Mouse (Mus musculus) lung, postnatal 0 days (tissue): ENCODE measurements around the gene Chrna9. TPM values are rescaled to one million over a fixed set of nuclear protein-coding genes. Genes with fewer than 3 reads are reported as not detected.

Experiments used
- ATAC-seq: fragments of 200-750 bp; cut with Nextera tagmentation; 2 replicates; pipeline ENCODE4 v1.8.0; 2017; ENCODE audit warnings: moderate library complexity
- DNase-seq: peaks from one replicate; pipeline ENCODE4 v3.0.0-alpha.2; 2016; ENCODE audit warnings: low spot score
- H3K27ac ChIP-seq: fragments of 300-500 bp; sonication (generic); 2 replicates; pipeline ENCODE4 v1.5.1; 2014; ENCODE audit warnings: antibody characterized with exemption, mild to moderate bottlenecking, low read length, mixed read lengths
- H3K27me3 ChIP-seq: fragments of 300-500 bp; sonication (generic); replicated peaks from 2 replicates; pipeline ENCODE4 v1.6.1; 2014; ENCODE audit warnings: low read length, mixed read lengths; ENCODE audit not compliant: insufficient read depth
- H3K36me3 ChIP-seq: fragments of 300-500 bp; sonication (generic); 2 replicates; pipeline ENCODE4 v1.6.1; 2014; ENCODE audit warnings: low read length, mixed read lengths; ENCODE audit not compliant: insufficient read depth
- H3K4me1 ChIP-seq: fragments of 300-500 bp; sonication (generic); 2 replicates; pipeline ENCODE4 v1.6.1; 2014; ENCODE audit warnings: antibody characterized with exemption, low read depth, low read length, mixed read lengths; ENCODE audit not compliant: insufficient read depth
- H3K4me2 ChIP-seq: fragments of 300-500 bp; sonication (generic); replicated peaks from 2 replicates; pipeline ENCODE4 v1.6.1; 2014; ENCODE audit warnings: low read depth, mild to moderate bottlenecking, low read length, moderate library complexity, mixed read lengths
- H3K4me3 ChIP-seq: fragments of 300-500 bp; sonication (generic); 2 replicates; pipeline ENCODE4 v1.5.1; 2014; ENCODE audit warnings: low read depth, low read length
- H3K9ac ChIP-seq: fragments of 300-500 bp; sonication (generic); replicated peaks from 2 replicates; pipeline ENCODE4 v1.6.1; 2014; ENCODE audit warnings: low read depth, mild to moderate bottlenecking
- H3K9me3 ChIP-seq: fragments of 300-500 bp; sonication (generic); 2 replicates; pipeline ENCODE4 v1.6.1; 2016; ENCODE audit warnings: low read length, mixed read lengths
- CTCF ChIP-seq: IDR thresholded peaks from 2 replicates; pipeline ENCODE4 v1.5.1; 2016; ENCODE audit warnings: antibody characterized with exemption, mild to moderate bottlenecking
- EP300 ChIP-seq: IDR thresholded peaks from 2 replicates; pipeline ENCODE4 v1.6.1; 2016; ENCODE audit warnings: antibody characterized with exemption, mild to moderate bottlenecking, control low read depth
- WGBS: fragments of 180-500 bp; shearing (Covaris S2); extraction: QIAGEN DNeasy Blood & Tissue Kit; methylation state at CpG from one replicate; pipeline ENCODE4 v1.1.7; 2014; 5-methylcytosine and 5-hydroxymethylcytosine counted together
- polyA plus RNA-seq: library from polyadenylated mRNA; unstranded; fragments of >200 nt; fragmentation: Nextera tagmentation; extraction: Ambion mirVana; gene quantifications from 2 replicates; pipeline ENCODE4 v1.2.1, GENCODE M21; 2015

Gene Chrna9
- polyA plus RNA-seq, 1 experiment from 2014 or later = not detected

DNA sequence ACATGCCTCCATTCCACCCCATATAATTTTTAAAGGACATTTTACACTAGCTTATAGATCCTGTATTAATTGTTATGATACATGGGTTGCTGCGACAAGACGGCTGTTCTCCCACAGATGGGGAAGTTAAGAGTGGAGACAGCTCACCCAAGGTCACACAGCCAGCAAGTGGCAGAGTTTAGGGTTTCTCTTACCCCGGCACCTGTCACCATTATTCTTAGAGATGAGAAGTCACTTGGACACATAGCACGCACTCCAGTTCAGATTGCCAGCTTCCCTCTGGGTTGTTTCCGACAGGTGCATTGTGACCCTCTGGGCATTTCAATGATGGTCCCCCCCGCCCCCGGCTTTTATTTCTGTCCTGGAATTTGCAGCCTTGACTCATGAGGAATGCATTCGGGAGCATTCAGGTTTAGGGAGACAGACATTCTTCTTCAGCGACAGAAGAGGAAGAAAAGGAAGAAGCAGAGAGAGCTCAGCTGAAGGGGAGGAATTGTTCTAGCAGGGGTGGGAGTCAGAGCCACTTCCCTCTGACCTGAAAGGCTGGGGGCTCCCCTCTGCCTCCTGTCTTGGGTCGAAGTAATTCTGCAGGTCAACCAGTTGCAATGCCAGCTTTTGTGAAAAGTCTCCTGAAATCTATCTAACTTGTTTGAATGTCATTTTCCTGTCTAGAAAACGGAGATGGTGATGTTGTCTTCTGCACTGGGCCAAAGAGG is 2.4 kb downstream of the Chrna9 start:
- no peak for DNase-seq
- no peak overlapping the region for H3K4me2 ChIP-seq
- 59% methylated on average over 11 of the region's 11 CpGs for WGBS
- TF ChIP-seq EP300 (no peak), CTCF (no peak)
- no peak overlapping the region for H3K4me3 ChIP-seq
- H3K27me3 ChIP-seq = no peaks in the 10 kb centered on the region
- H3K36me3 ChIP-seq = no peaks in the 10 kb centered on the region
- no peak for ATAC-seq
- no peaks in the 10 kb centered on the region for H3K9me3 ChIP-seq
- no peak overlapping the region for H3K27ac ChIP-seq
- H3K9ac ChIP-seq = no peak overlapping the region
- no peaks in the 10 kb centered on the region for H3K4me1 ChIP-seq

GRCm38 (mm10) chr5:65937998-65938715 is 3.4 kb downstream of the Chrna9 start:
- Histone ChIP-seq H3K9ac (no peak overlapping the region), H3K9me3 (no peaks in the 10 kb centered on the region), H3K36me3 (no peaks in the 10 kb centered on the region), H3K27ac (no peak overlapping the region), H3K27me3 (no peaks in the 10 kb centered on the region), H3K4me3 (no peak overlapping the region), H3K4me2 (no peak overlapping the region), H3K4me1 (no peaks in the 10 kb centered on the region)
- TF ChIP-seq EP300 (no peak), CTCF (peak; percentile 97)
- WGBS = 39% methylated on average over 9 of the region's 9 CpGs
- peak; percentile 91 for ATAC-seq
- DNase-seq = peak; percentile 88

DNA sequence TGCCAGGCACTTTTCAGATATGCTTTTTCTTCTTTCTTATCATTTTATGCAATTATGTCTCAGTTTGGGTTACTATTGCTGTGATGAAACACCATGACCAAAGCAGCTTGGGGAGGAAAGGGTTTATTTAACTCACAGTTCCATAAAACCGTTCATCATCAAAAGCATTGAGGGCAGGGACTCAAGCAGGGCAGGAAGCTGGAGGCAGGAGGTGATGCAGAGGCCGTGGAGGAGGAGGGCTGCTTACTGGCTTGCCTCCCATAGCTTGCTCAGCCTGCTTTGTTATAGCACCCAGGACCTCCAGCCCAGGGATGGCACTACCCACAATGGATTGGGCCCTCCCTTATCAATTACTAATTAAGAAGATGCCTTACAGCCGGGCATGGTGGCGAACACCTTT is 6.4 kb downstream of the Chrna9 start:
- Histone ChIP-seq H3K4me2 (no peak overlapping the region), H3K9me3 (no peaks in the 10 kb centered on the region), H3K4me3 (no peak overlapping the region), H3K36me3 (no peaks in the 10 kb centered on the region), H3K27me3 (no peaks in the 10 kb centered on the region), H3K4me1 (no peaks in the 10 kb centered on the region), H3K9ac (no peak overlapping the region), H3K27ac (no peak overlapping the region)
- TF ChIP-seq CTCF (no peak), EP300 (no peak)
- 52% methylated on average over 4 of the region's 4 CpGs for WGBS
- DNase-seq (no peak), ATAC-seq (no peak)

DNA sequence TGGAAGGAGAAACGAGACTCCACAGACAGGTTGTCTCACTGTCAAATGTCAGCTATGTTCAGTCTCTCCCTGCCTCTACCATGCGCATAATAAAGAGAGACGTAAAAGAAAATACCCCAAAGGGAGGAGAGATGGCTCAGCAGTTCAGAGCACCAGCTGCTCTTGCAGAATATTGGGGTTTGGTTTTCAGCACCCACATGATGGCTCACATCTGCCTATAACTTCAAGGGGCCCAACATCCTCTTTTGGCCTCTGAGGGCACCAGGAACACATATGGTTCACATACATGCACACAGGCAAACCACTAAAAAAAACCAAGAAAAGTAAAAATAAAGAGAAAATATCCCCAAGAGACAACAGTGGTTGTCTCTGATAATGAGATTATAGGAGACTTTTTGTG is 15.1 kb downstream of the Chrna9 start:
- DNase-seq (no peak), ATAC-seq (no peak)
- H3K27me3 ChIP-seq = no peaks in the 10 kb centered on the region
- WGBS = 86% methylated on average over 3 of the region's 3 CpGs
- no peaks in the 10 kb centered on the region for H3K9me3 ChIP-seq
- no peak overlapping the region for H3K4me2 ChIP-seq
- no peak overlapping the region for H3K27ac ChIP-seq
- TF ChIP-seq EP300 (no peak), CTCF (no peak)
- H3K4me1 ChIP-seq = no peaks in the 10 kb centered on the region
- no peaks in the 10 kb centered on the region for H3K36me3 ChIP-seq
- H3K4me3 ChIP-seq = no peak overlapping the region
- no peak overlapping the region for H3K9ac ChIP-seq

- Histone ChIP-seq H3K4me2 (no peak overlapping the region), H3K4me3 (no peak overlapping the region), H3K4me1 (no peaks in the 10 kb centered on the region), H3K36me3 (no peaks in the 10 kb centered on the region), H3K9me3 (no peaks in the 10 kb centered on the region), H3K27ac (no peak overlapping the region), H3K27me3 (no peaks in the 10 kb centered on the region), H3K9ac (no peak overlapping the region)
- no peak for TF ChIP-seq CTCF
- TF ChIP-seq EP300 = no peak
- ATAC-seq = no peak
- 40% methylated on average over 6 of the region's 6 CpGs for WGBS
- peak; percentile 48 for DNase-seq
Observed at GRCm38 (mm10) chr5:65950236-65950635, 15.5 kb downstream of the Chrna9 start.

- H3K9ac ChIP-seq = no peak overlapping the region
- no peaks in the 10 kb centered on the region for H3K4me1 ChIP-seq
- H3K9me3 ChIP-seq = no peaks in the 10 kb centered on the region
- no peak overlapping the region for H3K4me3 ChIP-seq
- TF ChIP-seq EP300 (no peak), CTCF (no peak)
- DNase-seq (peak; percentile 7), ATAC-seq (no peak; the same call in 1 of the 2 replicates)
- no peaks in the 10 kb centered on the region for H3K27me3 ChIP-seq
- 67% methylated on average over 18 of the region's 18 CpGs for WGBS
- H3K27ac ChIP-seq = no peak overlapping the region
- no peak overlapping the region for H3K4me2 ChIP-seq
- no peaks in the 10 kb centered on the region for H3K36me3 ChIP-seq
Observed at GRCm38 (mm10) chr5:65950679-65951512, 16.2 kb downstream of the Chrna9 start.
